Mouse (Mus musculus) erythroblast, adult 5-6 weeks (primary cell): ENCODE data around the gene Cxcr4. TPM values are rescaled to one million over a fixed set of nuclear protein-coding genes. Genes with fewer than 3 reads are reported as not detected.

Experiments used
- ATAC-seq: replicated peaks from 2 replicates; pipeline ENCODE4 v1.8.0; 2016; ENCODE audit warnings: moderate number of reproducible peaks, mild to moderate bottlenecking, moderate TSS enrichment, inconsistent platforms; ENCODE audit not compliant: poor library complexity, low FRiP score, severe bottlenecking
- total RNA-seq, 2 experiments: library from RNA; stranded (forward) in 1 of 2; stranded (reverse) in 1 of 2; fragments of 150-400 nt in 1 of 2; fragments of 200-764, 138-1000 nt in 1 of 2; gene quantifications; 2 replicates each; pipeline versions ENCODE4 v1.2.3 to v1.2.4; 2015 to 2017; ENCODE audit warnings: low replicate concordance in 2 of 2

Cxcr4 gene
- total RNA-seq, 2 experiments from 2014 or later: 111 to 121 TPM

DNA sequence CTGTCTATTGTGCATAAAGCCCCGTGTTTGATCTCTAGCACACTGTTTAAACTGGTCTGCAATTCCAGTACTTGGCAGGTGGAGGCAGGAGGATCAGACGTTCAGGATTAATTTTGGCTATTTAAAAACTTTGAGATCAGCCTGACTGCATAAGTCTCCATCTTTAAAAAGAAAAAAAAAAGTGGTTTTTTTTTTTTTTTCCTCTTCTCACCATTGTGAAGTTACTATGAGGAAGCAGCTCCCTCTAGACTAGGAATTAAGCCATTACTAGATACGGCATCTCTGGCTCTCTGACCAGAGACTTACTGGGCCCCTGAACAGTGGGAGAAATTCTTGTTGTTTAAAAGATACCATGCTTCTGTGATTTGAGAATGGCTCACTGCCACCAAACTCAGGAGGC lies 49.5 kb downstream of the Cxcr4 start:
- no peak for ATAC-seq

DNA sequence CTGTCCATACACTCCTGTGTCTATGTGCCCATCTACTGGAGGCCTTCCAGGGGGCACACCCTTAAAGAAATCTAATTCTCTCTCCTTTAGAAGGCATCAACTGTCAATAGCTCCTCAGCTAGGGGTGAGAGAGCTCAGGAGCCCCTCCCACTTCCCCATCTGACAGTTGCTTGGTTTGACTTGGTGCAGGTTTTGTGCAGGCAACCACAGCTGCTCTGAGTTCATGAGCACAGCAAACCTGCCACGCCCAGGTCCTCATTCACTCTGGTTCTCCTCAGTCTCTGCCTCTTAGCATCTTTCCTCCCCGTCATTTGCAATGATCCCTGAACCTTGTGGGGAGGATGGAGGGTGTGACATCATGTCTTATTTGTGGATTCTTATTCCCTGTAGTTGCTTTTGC lies 51.9 kb downstream of the Cxcr4 start:
- no peak for ATAC-seq

DNA sequence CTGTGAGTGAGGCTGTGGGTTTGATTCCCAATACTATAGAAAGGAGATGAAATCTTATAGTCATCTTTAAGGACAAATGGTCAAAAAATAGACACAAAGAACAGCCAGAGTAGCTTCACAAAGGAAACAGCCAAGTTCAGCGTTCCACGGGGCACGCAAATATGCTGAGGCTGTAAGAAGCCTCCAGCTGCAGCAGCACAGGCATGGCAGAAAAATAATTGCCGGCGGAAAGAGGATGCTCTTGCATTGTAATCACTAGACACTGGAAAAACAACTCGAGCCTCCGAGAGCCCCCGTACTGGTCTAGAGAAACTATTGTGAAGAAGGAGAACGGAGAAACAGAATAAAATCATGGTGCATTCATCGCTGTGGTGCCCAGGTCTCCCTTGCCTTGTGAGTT lies 52.5 kb downstream of the Cxcr4 start:
- no peak for ATAC-seq

Other genes starting within 250 kb of the Cxcr4 start
- 71.5 and 108 TPM in 2 replicates for gene Mcm6, start 232.6 kb downstream of the Cxcr4 start, total RNA-seq (2015; ENCODE audit: low replicate concordance)
- 86.1 and 116 TPM in 2 replicates for gene Mcm6, start 232.6 kb downstream of the Cxcr4 start, total RNA-seq (2017; ENCODE audit: low replicate concordance)
- gene Dars, start 174.9 kb downstream of the Cxcr4 start, total RNA-seq (2015; ENCODE audit: low replicate concordance): 49.9 and 64.6 TPM in 2 replicates
- 49.1 and 57.0 TPM in 2 replicates for gene Dars, start 174.9 kb downstream of the Cxcr4 start, total RNA-seq (2017; ENCODE audit: low replicate concordance)